Mouse (Mus musculus) spleen, postnatal 10 days (tissue): ENCODE data around the gene Klhdc4.

Source experiments
- DNase-seq, 2 experiments: peaks; one replicate each; pipeline ENCODE4 v3.0.0; 2021 to 2022; ENCODE audit warnings: low spot score in 2 of 2

The Klhdc4 gene

GRCm38 (mm10) chr8:121829048-121829776 is at the start of gene Klhdc4:
Gene Klhdc4, minus strand, starts transcription at chr8:121829569.
- DNase-seq, result peak; percentile 79 to 85

DNA sequence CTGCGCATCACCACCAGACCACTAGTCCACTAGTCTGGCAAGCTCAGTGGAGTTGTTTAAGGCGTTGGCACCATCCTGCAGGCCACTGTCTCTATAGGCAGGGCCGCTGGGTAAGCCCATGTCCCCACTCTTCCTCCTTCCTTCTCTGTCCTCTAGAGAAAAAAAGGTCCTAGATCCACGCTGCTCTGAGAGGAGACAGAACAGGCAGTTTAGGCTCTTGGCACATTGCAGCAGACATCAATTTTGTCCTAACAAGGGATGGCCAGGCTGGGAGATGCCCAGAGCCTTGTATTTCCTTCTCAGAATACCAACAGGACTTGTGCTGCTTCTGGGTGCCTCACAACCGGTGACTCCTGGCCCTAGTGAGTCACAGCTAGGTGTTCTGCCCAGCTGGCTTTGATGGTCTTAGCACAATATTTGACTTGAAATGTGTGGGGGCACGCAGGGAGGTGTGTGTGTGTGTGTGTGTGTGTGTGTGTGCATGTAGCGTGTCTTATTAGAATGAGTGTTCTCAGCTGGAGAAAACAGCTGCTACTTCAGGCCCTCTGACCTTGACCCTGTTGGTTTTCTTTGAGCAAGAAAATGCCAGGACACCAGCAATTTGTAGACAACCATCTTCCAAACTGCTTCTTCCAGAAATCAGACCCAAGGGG is 48.6 kb upstream of the Klhdc4 start:
- no peak for DNase-seq

GRCm38 (mm10) chr8:121877212-121877611 is 47.8 kb upstream of the Klhdc4 start:
- DNase-seq, result no peak

DNA sequence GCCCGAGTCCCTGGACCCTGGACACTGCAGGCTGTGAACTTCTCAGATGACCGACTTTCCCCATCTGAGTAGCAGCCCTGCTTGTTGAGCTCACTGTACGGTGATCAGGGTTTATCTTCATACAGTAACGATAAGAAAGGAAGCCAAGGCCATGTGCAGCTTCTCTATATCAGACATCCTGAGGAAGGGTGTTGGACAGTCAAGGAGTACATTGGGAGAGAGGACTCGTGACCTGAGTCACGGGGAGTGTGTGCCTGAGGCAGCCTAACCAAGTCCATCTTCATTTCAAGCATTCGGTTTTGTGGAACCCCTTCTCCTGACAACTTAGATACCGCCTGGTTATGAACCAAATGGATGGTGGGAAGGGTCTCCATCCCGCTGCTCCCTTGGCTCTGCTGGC is 46.1 kb upstream of the Klhdc4 start:
- DNase-seq, result no peak

DNA sequence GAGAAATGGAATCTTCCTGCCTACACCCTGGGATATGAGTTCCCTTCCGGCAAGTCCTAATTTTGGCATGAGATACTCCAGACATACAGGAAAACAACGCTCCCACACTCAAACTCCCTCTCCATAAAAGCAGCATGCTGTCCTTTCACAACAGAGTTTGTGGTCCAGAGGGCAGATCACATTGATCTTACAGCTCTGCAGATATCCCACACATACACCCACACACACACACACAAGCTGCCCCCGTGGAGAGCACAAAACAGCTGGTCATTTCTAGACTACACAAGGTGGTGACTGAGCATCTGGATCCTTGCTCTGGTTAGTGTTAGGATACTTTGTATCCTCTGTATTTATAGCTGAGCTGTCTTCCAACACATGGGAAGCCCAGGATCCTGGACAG is 45.7 kb upstream of the Klhdc4 start:
- no peak for DNase-seq

DNA sequence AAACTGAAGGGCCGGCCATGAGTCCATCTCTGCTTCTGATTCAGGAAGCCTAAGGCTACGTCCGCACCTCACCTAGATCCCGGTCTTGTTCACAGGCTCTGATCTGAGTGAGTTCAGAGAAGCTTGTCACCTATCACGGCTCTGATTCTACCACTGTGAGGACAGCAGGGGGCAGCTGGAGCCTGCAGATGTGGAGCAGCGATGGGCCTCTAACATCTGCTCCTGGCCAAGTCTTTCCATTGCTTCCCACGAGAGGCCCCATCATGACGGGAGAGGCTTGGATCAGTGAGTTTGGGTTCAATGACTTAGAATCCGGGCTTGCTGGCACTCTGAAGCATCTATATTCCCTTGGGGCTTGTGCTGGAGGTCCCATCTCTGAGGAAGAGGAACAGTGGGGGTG is 44.7 kb upstream of the Klhdc4 start:
- peak; percentile 30 to 61 for DNase-seq

DNA sequence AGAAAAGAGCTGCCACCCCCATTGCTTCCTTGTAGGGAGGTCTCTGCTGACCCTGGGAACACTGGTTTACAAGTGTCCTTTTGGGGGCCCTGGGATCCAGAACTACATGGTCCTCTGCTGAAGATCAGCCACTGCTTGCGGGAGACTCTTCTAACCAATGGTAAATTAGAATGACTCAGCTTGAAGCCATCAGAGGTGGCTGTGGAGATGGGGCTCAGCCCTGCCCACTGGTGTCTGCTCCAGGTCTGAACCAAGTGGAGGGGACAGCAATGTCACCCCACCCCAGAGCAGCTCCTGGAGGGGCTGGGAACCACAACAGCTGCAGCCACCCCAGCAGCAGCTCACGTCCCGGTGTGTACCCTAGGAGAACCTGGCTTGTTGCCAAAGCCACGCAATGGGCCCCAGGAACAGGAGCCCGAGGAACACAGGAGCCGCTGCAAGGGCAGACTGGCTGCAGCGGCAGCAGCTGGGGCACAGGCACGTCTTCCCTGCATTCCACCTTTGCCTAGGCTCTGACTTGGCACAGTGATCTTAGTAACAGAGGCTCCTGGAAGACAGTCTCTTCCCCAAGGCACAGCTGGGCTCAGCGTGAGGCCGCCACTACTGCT is 42.6 kb upstream of the Klhdc4 start:
- DNase-seq, result no peak

GRCm38 (mm10) chr8:121870190-121870589 is 40.8 kb upstream of the Klhdc4 start:
- DNase-seq, result no peak

DNA sequence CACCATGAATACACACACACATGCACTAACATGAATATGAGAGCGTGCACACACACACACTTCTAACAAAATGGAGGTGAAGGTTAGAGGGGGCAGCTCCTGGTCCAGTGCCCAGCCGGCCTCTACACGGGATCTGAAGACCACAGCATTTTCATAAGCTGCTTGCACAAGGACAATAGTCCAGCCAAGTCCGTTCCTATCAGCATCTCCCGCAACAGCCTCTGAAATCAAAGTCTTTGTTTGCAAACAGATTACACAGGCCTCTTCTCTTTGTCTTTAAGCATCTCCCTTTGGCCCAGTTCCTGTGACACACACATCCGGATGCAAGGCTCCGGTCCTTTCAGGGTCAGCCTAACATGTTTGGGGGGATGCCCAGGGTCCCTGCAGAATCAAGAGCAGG is 39.5 kb upstream of the Klhdc4 start:
- no peak for DNase-seq

DNA sequence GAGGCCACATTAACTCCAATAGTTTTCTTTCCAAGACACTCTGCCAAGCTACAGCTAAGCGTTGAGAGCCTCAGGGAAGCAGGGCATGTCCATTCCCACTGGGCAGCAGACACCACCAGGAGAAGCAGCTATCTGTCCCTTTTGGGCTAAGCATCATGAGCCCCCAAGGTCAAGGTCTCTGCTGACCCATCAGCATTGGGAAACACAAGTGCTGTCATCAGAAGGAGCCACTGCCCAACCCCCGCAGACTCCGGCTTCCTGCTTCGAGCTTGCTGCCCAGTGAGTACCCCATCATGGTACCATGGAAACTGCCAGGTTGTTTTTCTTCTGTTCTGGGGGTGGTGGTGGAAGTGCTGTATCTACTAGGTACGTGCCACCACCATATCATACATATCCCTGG is 38.8 kb upstream of the Klhdc4 start:
- no peak for DNase-seq

DNA sequence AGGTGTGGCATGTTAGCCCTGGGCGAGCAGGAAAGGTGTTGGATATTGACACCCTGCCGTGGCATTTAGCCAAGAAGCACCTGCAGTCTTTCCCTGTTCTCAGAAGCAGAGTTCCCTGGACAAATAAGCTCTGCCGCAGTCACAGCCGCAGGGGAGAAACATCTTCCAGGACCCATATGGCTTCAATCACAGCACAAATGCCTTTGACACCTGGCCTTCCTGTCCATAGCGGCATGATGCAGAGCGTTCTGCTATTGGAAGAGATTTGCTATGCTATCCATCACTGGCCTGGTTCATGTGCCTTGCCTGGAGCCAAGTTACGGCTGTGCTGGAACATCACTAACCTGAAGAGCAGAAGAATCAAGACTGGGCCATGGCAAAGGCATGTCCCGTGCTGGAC is 36.0 kb upstream of the Klhdc4 start:
- no peak for DNase-seq

DNA sequence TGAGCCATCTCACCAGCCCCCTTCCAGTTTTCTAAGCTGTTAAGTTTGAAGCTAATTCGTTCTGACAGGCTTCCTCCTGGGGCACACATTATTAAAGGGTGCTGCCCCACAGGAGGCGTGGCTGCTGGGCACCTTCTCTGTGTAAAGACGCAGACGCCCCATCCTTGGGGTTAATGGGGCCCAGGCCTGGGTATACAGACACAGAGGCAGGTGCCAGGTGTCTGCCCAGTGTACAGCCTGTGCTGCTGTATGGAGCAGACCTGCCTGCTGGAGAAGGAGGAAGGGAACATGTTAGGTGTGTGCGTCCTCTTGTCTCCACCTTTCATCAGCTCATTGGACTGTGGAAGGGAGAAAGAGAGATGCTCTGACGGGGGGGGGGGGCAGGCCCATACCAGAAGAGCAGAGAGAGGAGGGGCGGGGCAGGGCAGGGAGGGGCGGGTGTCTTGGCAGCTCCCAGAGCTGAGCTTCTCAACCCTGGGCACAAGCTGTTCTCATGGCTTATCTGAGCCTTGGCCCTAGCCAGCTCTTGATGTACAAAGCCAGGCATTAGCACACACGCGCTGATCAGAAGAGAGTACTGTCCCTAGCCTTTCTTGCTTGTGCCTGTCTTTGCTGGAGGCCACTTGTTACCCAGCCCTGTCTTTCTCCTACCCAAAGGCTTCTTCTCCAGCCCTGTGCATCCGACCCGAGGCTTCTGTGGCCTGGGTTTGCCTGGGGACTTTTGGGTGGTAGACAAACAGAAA is 32.6 kb upstream of the Klhdc4 start:
- DNase-seq, result no peak

GRCm38 (mm10) chr8:121861276-121861675 is 31.9 kb upstream of the Klhdc4 start:
- no peak for DNase-seq

DNA sequence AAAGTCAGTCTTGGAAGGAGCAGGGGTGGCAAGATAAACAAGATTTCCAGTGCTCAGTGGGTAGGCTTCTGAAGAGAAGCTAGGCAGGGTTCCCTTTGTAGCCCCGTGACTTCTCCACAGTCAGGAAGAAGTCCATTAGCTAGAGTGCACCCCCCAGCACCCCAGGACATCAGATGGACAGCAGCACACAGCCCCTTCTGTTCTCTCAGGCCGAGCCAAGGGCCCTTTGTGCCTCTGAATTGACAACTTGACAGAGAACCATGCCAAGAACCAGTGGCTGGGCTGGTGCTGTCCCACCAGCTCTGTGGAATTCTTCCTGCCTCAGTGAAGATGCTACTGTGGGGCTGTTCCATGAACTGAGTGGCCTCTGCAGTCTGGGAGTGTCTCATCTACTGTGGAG is 28.4 kb upstream of the Klhdc4 start:
- DNase-seq, result no peak

GRCm38 (mm10) chr8:121857331-121857730 is 28.0 kb upstream of the Klhdc4 start:
- no peak for DNase-seq

- DNase-seq, result no peak
Measured at GRCm38 (mm10) chr8:121856071-121856746, 26.8 kb upstream of the Klhdc4 start.

DNA sequence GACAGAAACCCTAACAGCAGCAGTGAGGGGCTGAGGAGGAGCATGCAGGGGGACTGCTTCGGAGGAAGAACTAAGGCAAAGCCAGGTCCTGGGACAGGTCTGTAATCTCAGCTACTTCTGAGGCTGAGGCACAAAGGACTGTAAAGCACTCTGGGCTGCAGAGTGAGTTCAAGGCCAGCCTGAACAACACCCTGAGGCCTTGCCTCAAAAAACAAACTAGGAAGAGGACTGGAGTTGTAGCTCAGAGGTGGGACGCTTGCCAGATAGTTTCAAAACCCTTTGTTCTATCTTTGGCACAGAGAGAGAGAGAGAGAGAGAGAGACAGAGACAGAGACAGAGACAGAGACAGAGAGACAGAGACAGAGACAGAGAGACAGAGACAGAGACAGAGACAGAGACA is 24.2 kb upstream of the Klhdc4 start:
- no peak for DNase-seq

DNA sequence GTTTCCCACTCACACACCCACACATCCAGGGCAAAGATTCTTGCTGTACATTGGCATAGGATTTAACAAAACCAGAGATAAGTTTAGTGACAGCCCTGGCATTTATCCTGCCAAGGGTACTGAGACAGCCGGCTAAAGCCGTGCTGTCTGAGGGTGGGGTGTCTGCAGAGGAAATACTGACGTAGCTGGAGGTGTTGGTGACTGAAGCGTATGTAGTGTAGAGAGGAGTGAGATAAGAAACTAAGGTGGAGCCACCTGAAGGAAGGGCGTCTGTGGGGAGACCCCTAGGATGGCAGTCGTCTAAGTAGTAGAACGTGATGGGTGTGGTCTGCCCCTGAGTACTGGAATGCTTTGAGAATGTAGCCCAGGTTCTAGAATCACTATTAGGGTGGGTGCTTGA is 23.1 kb upstream of the Klhdc4 start:
- DNase-seq, result no peak

- no peak for DNase-seq
Measured at GRCm38 (mm10) chr8:121851716-121852115, 22.3 kb upstream of the Klhdc4 start.

DNA sequence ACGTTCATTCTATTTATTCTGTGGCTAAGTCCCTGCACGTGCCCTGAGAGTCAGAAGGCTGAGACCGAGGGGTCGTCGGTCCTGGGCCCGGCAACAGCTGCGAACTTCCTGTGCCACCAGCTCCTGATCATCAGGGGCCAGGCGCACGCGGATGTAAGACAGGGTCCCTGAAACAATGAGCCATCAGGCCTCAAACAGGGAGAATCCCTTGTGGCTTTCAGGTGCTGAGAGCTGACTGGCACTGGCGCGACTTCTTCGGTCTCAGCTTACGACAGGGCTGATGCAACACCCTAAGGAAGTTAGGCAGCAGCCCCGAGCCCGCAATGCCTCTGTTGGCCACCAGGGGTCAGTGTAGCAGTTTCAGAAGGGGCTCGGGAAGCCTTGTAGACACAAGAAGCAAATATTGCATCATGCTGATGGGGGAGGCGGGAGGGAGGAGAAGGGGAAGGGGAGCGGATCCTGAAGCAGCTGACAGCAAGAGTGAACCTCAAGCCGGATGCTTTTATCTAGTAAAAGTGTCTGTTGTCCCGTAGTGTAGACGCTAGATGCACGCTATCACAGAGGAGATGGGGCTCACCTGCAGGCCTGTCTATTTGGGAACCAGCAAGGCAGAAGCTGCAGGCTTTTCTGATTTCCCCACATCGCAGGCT is 21.6 kb upstream of the Klhdc4 start:
- peak; percentile 98 to 99 for DNase-seq

GRCm38 (mm10) chr8:121850436-121850820 is 21.1 kb upstream of the Klhdc4 start:
- peak in 1 of 2 experiments; percentile 29 for DNase-seq
